18 mouse cellular contexts compared by ENCODE assay signal in genomic region chr19:24511939-24512338, GRCm38 (mm10). TPM values are rescaled to one million over a fixed set of nuclear protein-coding genes. Genes with fewer than 3 reads are reported as not detected.
DNase-seq lines count a peak whose midpoint lies in the region; ATAC-seq lines count a peak whose summit lies in the region.
"Had no signal": no experiment of that assay in that cellular context is flagged by ENCODE, and none has a peak within 500 bp of the region (broad histone marks: within the 10 kb centered on the region; RNA-seq: fewer than 3 reads in every experiment).

No protein-coding gene starts in this region.

- peak overlapping the region; percentile 43 for H3K9ac ChIP-seq in liver, embryonic 12.5 days
- no peak overlapping the region; the same call in 1 of the 2 replicates for H3K9ac ChIP-seq in liver, embryonic 16.5 days (ENCODE audit: low read depth, low read length)
- no peak overlapping the region for H3K9ac ChIP-seq in forebrain, embryonic 14.5 days (ENCODE audit: low read length)
- H3K9ac ChIP-seq: embryonic facial prominence, embryonic 13.5 days; forebrain, embryonic 12.5 days; forebrain, postnatal 0 days; hindbrain, embryonic 14.5 days had no signal

- no peaks in the 10 kb centered on the region for H3K9me3 ChIP-seq in heart, embryonic 10.5 days
- H3K9me3 ChIP-seq in megakaryocyte, embryonic 14.5 days: no peaks in the 10 kb centered on the region
- no peaks in the 10 kb centered on the region for H3K9me3 ChIP-seq in liver, embryonic 12.5 days (replicated peaks)
- H3K9me3 ChIP-seq in liver, embryonic 16.5 days (replicated peaks; ENCODE audit: control insufficient read depth, low read length): no peaks in the 10 kb centered on the region
- H3K9me3 ChIP-seq in forebrain, embryonic 14.5 days (replicated peaks; ENCODE audit: control insufficient read depth, low read length): no peaks in the 10 kb centered on the region
- no peaks in the 10 kb centered on the region for H3K9me3 ChIP-seq in limb, embryonic 10.5 days (replicated peaks)
- H3K9me3 ChIP-seq: embryonic facial prominence, embryonic 13.5 days; forebrain, embryonic 12.5 days; hindbrain, embryonic 10.5 days had no signal

- peak; percentile 57 for DNase-seq in heart, embryonic 10.5 days (ENCODE audit: low spot score)
- no peak for DNase-seq in heart, adult 11 months
- DNase-seq in forebrain, embryonic 14.5 days (ENCODE audit: low spot score): no peak
- no peak for DNase-seq in limb, embryonic 10.5 days (ENCODE audit: low spot score)
- DNase-seq: adrenal gland, postnatal 10 days; cerebellum, adult 18-20 months; cerebellum, adult 9-11 months; cerebellum, postnatal 36 days; forebrain, postnatal 0 days; gastrocnemius, postnatal 10 days had no signal

- ATAC-seq in megakaryocyte, adult 5-6 weeks (ENCODE audit: poor library complexity, severe bottlenecking): no peak
- no peak for ATAC-seq in liver, embryonic 12.5 days
- no peak for ATAC-seq in liver, embryonic 16.5 days (ENCODE audit: low read depth)
- ATAC-seq in forebrain, embryonic 14.5 days: no peak
- ATAC-seq: forebrain, postnatal 0 days had no signal

- H3K4me2 ChIP-seq in liver, embryonic 12.5 days: peak overlapping the region; percentile 71
- H3K4me2 ChIP-seq in liver, embryonic 16.5 days (ENCODE audit: low read depth, low read length): no peak overlapping the region
- H3K4me2 ChIP-seq in forebrain, embryonic 14.5 days (ENCODE audit: low read length): no peak overlapping the region
- H3K4me2 ChIP-seq: embryonic facial prominence, embryonic 13.5 days; forebrain, embryonic 12.5 days; hindbrain, embryonic 14.5 days had no signal

- peaks cover 66% of the 10 kb centered on the region for H3K4me1 ChIP-seq in heart, embryonic 10.5 days
- H3K4me1 ChIP-seq in megakaryocyte, embryonic 14.5 days: peaks cover 84% of the 10 kb centered on the region
- peaks cover 89% of the 10 kb centered on the region for H3K4me1 ChIP-seq in liver, embryonic 12.5 days
- peaks cover 66% of the 10 kb centered on the region for H3K4me1 ChIP-seq in liver, embryonic 16.5 days (ENCODE audit: control insufficient read depth, low read depth, low read length)
- no peaks in the 10 kb centered on the region for H3K4me1 ChIP-seq in forebrain, embryonic 14.5 days (ENCODE audit: control insufficient read depth, insufficient read depth, low read length)
- 0 out of 2 replicates have a peak, but pooled peaks cover 7% of the 10 kb centered on the region for H3K4me1 ChIP-seq in limb, embryonic 10.5 days

- H3K27me3 ChIP-seq in heart, embryonic 10.5 days (ENCODE audit: insufficient read depth, poor library complexity, severe bottlenecking): no peaks in the 10 kb centered on the region
- no peaks in the 10 kb centered on the region for H3K27me3 ChIP-seq in megakaryocyte, embryonic 14.5 days (replicated peaks)
- H3K27me3 ChIP-seq in liver, embryonic 12.5 days (replicated peaks): no peaks in the 10 kb centered on the region
- H3K27me3 ChIP-seq in liver, embryonic 16.5 days (ENCODE audit: control insufficient read depth, insufficient read depth, low read depth, low read length): no peaks in the 10 kb centered on the region
- H3K27me3 ChIP-seq in forebrain, embryonic 14.5 days (replicated peaks; ENCODE audit: control insufficient read depth, insufficient read depth, low read length): no peaks in the 10 kb centered on the region
- H3K27me3 ChIP-seq in limb, embryonic 10.5 days (ENCODE audit: low read depth, poor library complexity, severe bottlenecking): no peaks in the 10 kb centered on the region
- H3K27me3 ChIP-seq: embryonic facial prominence, embryonic 13.5 days; forebrain, embryonic 12.5 days had no signal

- no peaks in the 10 kb centered on the region for H3K36me3 ChIP-seq in heart, embryonic 10.5 days
- H3K36me3 ChIP-seq in megakaryocyte, embryonic 14.5 days (replicated peaks; ENCODE audit: low read length): peaks cover 20% of the 10 kb centered on the region
- H3K36me3 ChIP-seq in liver, embryonic 12.5 days: no peaks in the 10 kb centered on the region
- H3K36me3 ChIP-seq in liver, embryonic 16.5 days (ENCODE audit: control insufficient read depth, insufficient read depth): no peaks in the 10 kb centered on the region
- no peaks in the 10 kb centered on the region for H3K36me3 ChIP-seq in forebrain, embryonic 14.5 days (ENCODE audit: control insufficient read depth, insufficient read depth, low read length)
- no peaks in the 10 kb centered on the region for H3K36me3 ChIP-seq in limb, embryonic 10.5 days
- H3K36me3 ChIP-seq: embryonic facial prominence, embryonic 13.5 days; forebrain, embryonic 12.5 days; hindbrain, embryonic 10.5 days had no signal

- WGBS in heart, embryonic 10.5 days: 70% methylated on average over 7 of the region's 7 CpGs
- 71% methylated on average over 7 of the region's 7 CpGs for WGBS in liver, embryonic 12.5 days (ENCODE audit: insufficient replicate concordance)
- 78% methylated on average over 7 of the region's 7 CpGs for WGBS in liver, embryonic 16.5 days (ENCODE audit: insufficient replicate concordance)
- 89% methylated on average over 7 of the region's 7 CpGs for WGBS in forebrain, embryonic 14.5 days
- WGBS in limb, embryonic 10.5 days: 93% methylated on average over 7 of the region's 7 CpGs

- peak overlapping the region; percentile 69; the same call in 1 of the 2 replicates for H3K27ac ChIP-seq in heart, embryonic 10.5 days
- peak overlapping the region; percentile 95 for H3K27ac ChIP-seq in liver, embryonic 12.5 days
- H3K27ac ChIP-seq in liver, embryonic 16.5 days (ENCODE audit: low read length): peak overlapping the region; percentile 98
- no peak overlapping the region for H3K27ac ChIP-seq in forebrain, embryonic 14.5 days (ENCODE audit: low read depth, low read length)
- H3K27ac ChIP-seq in limb, embryonic 10.5 days: no peak overlapping the region
- H3K27ac ChIP-seq: embryonic facial prominence, embryonic 13.5 days; forebrain, embryonic 12.5 days; hindbrain, embryonic 10.5 days; hindbrain, embryonic 14.5 days had no signal

- no peak overlapping the region for H3K4me3 ChIP-seq in heart, embryonic 10.5 days
- peak overlapping the region; percentile 54 for H3K4me3 ChIP-seq in megakaryocyte, embryonic 14.5 days (replicated peaks)
- no peak overlapping the region for H3K4me3 ChIP-seq in liver, embryonic 12.5 days
- H3K4me3 ChIP-seq in liver, embryonic 16.5 days (ENCODE audit: low read depth, low read length): no peak overlapping the region
- no peak overlapping the region for H3K4me3 ChIP-seq in forebrain, embryonic 14.5 days (ENCODE audit: low read depth, low read length)
- no peak overlapping the region for H3K4me3 ChIP-seq in limb, embryonic 10.5 days
- H3K4me3 ChIP-seq: embryonic facial prominence, embryonic 13.5 days; forebrain, embryonic 12.5 days; hindbrain, embryonic 10.5 days had no signal

RNA-seq across cellular contexts. Expression of gene Fam122a, which starts 34.8 kb away (rescaled TPM):
- polyA plus RNA-seq in heart, embryonic 10.5 days (2016; fragmentation: Nextera tagmentation; extraction: Ambion mirVana): 44.5 and 50.9 TPM in 2 replicates
- 16.1 and 22.2 TPM in 2 replicates for polyA plus RNA-seq in megakaryocyte, embryonic 14.5 days (2012; ENCODE audit: insufficient read depth, low replicate concordance)
- 30.1 and 31.3 TPM in 2 replicates for total RNA-seq in megakaryocyte, adult 5-6 weeks (2015)
- 5.9 and 8.3 TPM in 2 replicates for total RNA-seq in megakaryocyte, adult 5-6 weeks (2017)
- 45.1 and 47.6 TPM in 2 replicates for polyA plus RNA-seq in liver, embryonic 12.5 days (2016; fragmentation: Nextera tagmentation; extraction: Ambion mirVana)
- 20.3 and 20.5 TPM in 2 replicates for polyA plus RNA-seq in liver, embryonic 16.5 days (2015; fragmentation: Nextera tagmentation; extraction: Ambion mirVana)
- 41.3 and 48.2 TPM in 2 replicates for polyA plus RNA-seq in forebrain, embryonic 14.5 days (2014; fragmentation: Nextera tagmentation; extraction: Ambion mirVana)
- polyA plus RNA-seq in limb, embryonic 10.5 days (2016; fragmentation: Nextera tagmentation; extraction: Ambion mirVana): 39.3 and 44.3 TPM in 2 replicates

RNA-seq across cellular contexts. Expression of gene Pip5k1b, which starts 43.7 kb away (rescaled TPM):
- 6.3 and 7.7 TPM in 2 replicates for polyA plus RNA-seq in heart, embryonic 10.5 days (2016; fragmentation: Nextera tagmentation; extraction: Ambion mirVana)
- polyA plus RNA-seq in megakaryocyte, embryonic 14.5 days (2012; ENCODE audit: insufficient read depth, low replicate concordance): 6.9 and 8.0 TPM in 2 replicates
- 4.9 and 6.2 TPM in 2 replicates for total RNA-seq in megakaryocyte, adult 5-6 weeks (2015)
- total RNA-seq in megakaryocyte, adult 5-6 weeks (2017): 4.4 and 4.8 TPM in 2 replicates
- polyA plus RNA-seq in liver, embryonic 12.5 days (2016; fragmentation: Nextera tagmentation; extraction: Ambion mirVana): 9.1 and 9.5 TPM in 2 replicates
- 8.3 and 8.7 TPM in 2 replicates for polyA plus RNA-seq in liver, embryonic 16.5 days (2015; fragmentation: Nextera tagmentation; extraction: Ambion mirVana)
- 1.8 and 2.1 TPM in 2 replicates for polyA plus RNA-seq in forebrain, embryonic 14.5 days (2014; fragmentation: Nextera tagmentation; extraction: Ambion mirVana)
- polyA plus RNA-seq in limb, embryonic 10.5 days (2016; fragmentation: Nextera tagmentation; extraction: Ambion mirVana): 0.28 and 0.50 TPM in 2 replicates

Comparison
In these comparisons a context has a peak if more than half of its experiments do, and no peak if none do; other contexts are left out.
1. H3K27ac ChIP-seq: peak in heart, embryonic 10.5 days (single experiment), liver, embryonic 12.5 days (single experiment) and liver, embryonic 16.5 days (single experiment); none in forebrain, embryonic 14.5 days (single experiment) and limb, embryonic 10.5 days (single experiment).